ENCODE assay signal across 17 mouse cellular contexts in genomic region chr19:56232950-56233349, GRCm38 (mm10). TPM values are rescaled to one million over a fixed set of nuclear protein-coding genes. Genes with fewer than 3 reads are reported as not detected.
A peak's percentile ranks its signal among the peaks of the same experiment; 100 is the strongest.
DNase-seq lines count a peak whose midpoint lies in the region; ATAC-seq and TF ChIP-seq lines count a peak whose summit lies in the region.
"Had no signal": no experiment of that assay in that cellular context is flagged by ENCODE, and none has a peak within 500 bp of the region (broad histone marks: within the 10 kb centered on the region; RNA-seq: fewer than 3 reads in every experiment).

No protein-coding gene starts in this region.

- H3K9ac ChIP-seq in hindbrain, embryonic 12.5 days = no peak overlapping the region
- no peak overlapping the region for H3K9ac ChIP-seq in hindbrain, embryonic 11.5 days (ENCODE audit: low read depth, low read length)
- H3K9ac ChIP-seq in liver, embryonic 14.5 days (replicated peaks) = no peak overlapping the region
- no peak overlapping the region for H3K9ac ChIP-seq in hindbrain, postnatal 0 days (replicated peaks; ENCODE audit: low read length)
- H3K9ac ChIP-seq: lung, embryonic 15.5 days; neural tube, embryonic 12.5 days had no signal

- H3K9me3 ChIP-seq in hindbrain, embryonic 12.5 days (replicated peaks) = no peaks in the 10 kb centered on the region
- H3K9me3 ChIP-seq in hindbrain, embryonic 11.5 days (ENCODE audit: control insufficient read depth, low read length) = no peaks in the 10 kb centered on the region
- 0 out of 2 replicates have a peak, but pooled peaks cover 3% of the 10 kb centered on the region for H3K9me3 ChIP-seq in liver, embryonic 14.5 days (ENCODE audit: control insufficient read depth, low read length)
- H3K9me3 ChIP-seq in hindbrain, postnatal 0 days (ENCODE audit: low read length) = no peaks in the 10 kb centered on the region
- H3K9me3 ChIP-seq: lung, embryonic 15.5 days; neural tube, embryonic 12.5 days had no signal

- no peak overlapping the region for H3K4me3 ChIP-seq in hindbrain, embryonic 12.5 days
- H3K4me3 ChIP-seq in hindbrain, embryonic 11.5 days (ENCODE audit: low read depth, low read length) = no peak overlapping the region
- H3K4me3 ChIP-seq in liver, embryonic 14.5 days (ENCODE audit: insufficient read depth in 1 of 2, low read depth in 2 of 2, low read length in 2 of 2) = no peak overlapping the region
- no peak overlapping the region for H3K4me3 ChIP-seq in hindbrain, postnatal 0 days (ENCODE audit: low read length)
- H3K4me3 ChIP-seq: lung, embryonic 15.5 days; neural tube, embryonic 12.5 days had no signal

- H3K36me3 ChIP-seq in hindbrain, embryonic 12.5 days = no peaks in the 10 kb centered on the region
- H3K36me3 ChIP-seq in hindbrain, embryonic 11.5 days (ENCODE audit: control insufficient read depth, insufficient read depth, low read length) = no peaks in the 10 kb centered on the region
- H3K36me3 ChIP-seq in liver, embryonic 14.5 days (replicated peaks; ENCODE audit: control insufficient read depth, insufficient read depth, low read depth) = no peaks in the 10 kb centered on the region
- no peaks in the 10 kb centered on the region for H3K36me3 ChIP-seq in hindbrain, postnatal 0 days (ENCODE audit: insufficient read depth, low read length)
- H3K36me3 ChIP-seq: lung, embryonic 15.5 days; neural tube, embryonic 12.5 days had no signal

- no peak for TF ChIP-seq EP300 in liver, embryonic 14.5 days (IDR thresholded peaks at IDR 0.05; ENCODE audit: low read depth)

- peaks cover 12% of the 10 kb centered on the region for H3K4me1 ChIP-seq in hindbrain, embryonic 12.5 days
- no peaks in the 10 kb centered on the region for H3K4me1 ChIP-seq in hindbrain, embryonic 11.5 days (replicated peaks; ENCODE audit: control insufficient read depth, insufficient read depth, low read length)
- H3K4me1 ChIP-seq in liver, embryonic 14.5 days (replicated peaks; ENCODE audit: control insufficient read depth in 2 of 2, insufficient read depth in 2 of 2, low read length in 1 of 2) = no peaks in the 10 kb centered on the region
- H3K4me1 ChIP-seq in hindbrain, postnatal 0 days (ENCODE audit: insufficient read depth, low read length) = 0 out of 2 replicates have a peak, but pooled peaks cover 9% of the 10 kb centered on the region
- H3K4me1 ChIP-seq: neural tube, embryonic 12.5 days had no signal

- whole genome bisulfite sequencing in hindbrain, embryonic 12.5 days = 98% methylated on average over 5 of the region's 5 CpGs
- 97% methylated on average over 5 of the region's 5 CpGs for WGBS in hindbrain, embryonic 11.5 days
- 85% methylated on average over 5 of the region's 5 CpGs for WGBS in liver, embryonic 14.5 days (ENCODE audit: insufficient replicate concordance)
- WGBS in hindbrain, postnatal 0 days = 99% methylated on average over 5 of the region's 5 CpGs

- ATAC-seq in hindbrain, embryonic 12.5 days (ENCODE audit: low FRiP score) = no peak
- ATAC-seq in hindbrain, embryonic 11.5 days (ENCODE audit: low FRiP score) = no peak
- ATAC-seq in liver, embryonic 14.5 days (ENCODE audit: insufficient read depth) = no peak
- ATAC-seq in hindbrain, postnatal 0 days = no peak
- ATAC-seq: inflammation-experienced regulatory T-cells, adult 6 months had no signal

- peak; percentile 54 for TF ChIP-seq CTCF in liver, embryonic 14.5 days (IDR thresholded peaks at IDR 0.05; ENCODE audit: low read depth)
- peak; percentile 48 for TF ChIP-seq CTCF in hindbrain, postnatal 0 days (IDR thresholded peaks at IDR 0.05; ENCODE audit: low read depth)

- DNase-seq in hindbrain, embryonic 11.5 days (ENCODE audit: low spot score) = no peak
- no peak for DNase-seq in liver, embryonic 14.5 days (ENCODE audit: low read depth in 3 of 3, low spot score in 3 of 3)
- DNase-seq in liver (no peak), ES-CJ7 (ENCODE audit: low read depth, low spot score) (peak; percentile 22)
- DNase-seq in hindbrain, postnatal 0 days (ENCODE audit: low spot score) = peak; percentile 4
- no peak for DNase-seq in adrenal gland, adult 18-20 months (ENCODE audit: low spot score in 2 of 2)
- no peak for DNase-seq in gastrocnemius, postnatal 10 days
- DNase-seq: adrenal gland, adult 2 months; cerebellum, adult 9-10 months had no signal

- no peak overlapping the region for H3K4me2 ChIP-seq in hindbrain, embryonic 12.5 days (replicated peaks)
- H3K4me2 ChIP-seq in hindbrain, embryonic 11.5 days (replicated peaks; ENCODE audit: low read depth, low read length) = no peak overlapping the region
- no peak overlapping the region for H3K4me2 ChIP-seq in liver, embryonic 14.5 days (ENCODE audit: low read depth)
- no peak overlapping the region for H3K4me2 ChIP-seq in hindbrain, postnatal 0 days (ENCODE audit: low read depth, low read length)
- H3K4me2 ChIP-seq: midbrain, embryonic 11.5 days; neural tube, embryonic 12.5 days had no signal

- H3K27ac ChIP-seq in hindbrain, embryonic 12.5 days = 0 out of 2 replicates have a peak overlapping the region, but pooled peaks have one; percentile 57
- no peak overlapping the region for H3K27ac ChIP-seq in hindbrain, embryonic 11.5 days (ENCODE audit: low read depth, low read length)
- no peak overlapping the region for H3K27ac ChIP-seq in liver, embryonic 14.5 days
- H3K27ac ChIP-seq in hindbrain, postnatal 0 days = no peak overlapping the region
- H3K27ac ChIP-seq: neural tube, embryonic 12.5 days had no signal

- H3K27me3 ChIP-seq in hindbrain, embryonic 12.5 days = no peaks in the 10 kb centered on the region
- no peaks in the 10 kb centered on the region for H3K27me3 ChIP-seq in hindbrain, embryonic 11.5 days (ENCODE audit: control insufficient read depth, insufficient read depth, low read length)
- no peaks in the 10 kb centered on the region for H3K27me3 ChIP-seq in liver, embryonic 14.5 days (ENCODE audit: control insufficient read depth, insufficient read depth, low read length)
- H3K27me3 ChIP-seq in hindbrain, postnatal 0 days (ENCODE audit: insufficient read depth, low read length) = no peaks in the 10 kb centered on the region
- H3K27me3 ChIP-seq: lung, embryonic 15.5 days; neural tube, embryonic 12.5 days had no signal

RNA-seq across cellular contexts. Expression of gene Habp2, which starts 54.0 kb away (rescaled TPM):
- polyA plus RNA-seq in hindbrain, embryonic 12.5 days (2016; fragmentation: Nextera tagmentation; extraction: Ambion mirVana) = 0.08 TPM in 1 of 2 replicates, not detected in the other
- polyA plus RNA-seq in hindbrain, embryonic 11.5 days (2014; fragmentation: Nextera tagmentation; extraction: Ambion mirVana) = not detected in 2 replicates
- 38.0 and 39.8 TPM in 2 replicates for polyA plus RNA-seq in liver, embryonic 14.5 days (2012; rRNA removed)
- polyA plus RNA-seq in liver, embryonic 14.5 days (2014; fragmentation: Nextera tagmentation; extraction: Ambion mirVana) = 42.4 and 45.0 TPM in 2 replicates
- total RNA-seq in hindbrain, postnatal 0 days (2014; rRNA removed) = not detected in 2 replicates
- not detected in 2 replicates for polyA plus RNA-seq in hindbrain, postnatal 0 days (2015; fragmentation: Nextera tagmentation; extraction: Ambion mirVana)
- total RNA-seq in adrenal gland, adult 18-20 months (2021) = under 1 TPM in 1 of 2 experiments, not detected in 1; 0.20 TPM
- total RNA-seq in gastrocnemius, postnatal 10 days (2021) = under 1 TPM in 1 of 2 experiments, not detected in 1; 0.11 TPM
- total RNA-seq: gastrocnemius, adult 18-20 months; left cerebral cortex, postnatal 14 days had no signal
- polyA plus RNA-seq: forebrain, embryonic 11.5 days; midbrain, embryonic 11.5 days; neural tube, embryonic 12.5 days had no signal

Comparison
In these comparisons a context has a peak if more than half of its experiments do, and no peak if none do; other contexts are left out.
1. DNase-seq: peak in ES-CJ7 (single experiment) and hindbrain, postnatal 0 days (single experiment); none in hindbrain, embryonic 11.5 days (single experiment), liver, embryonic 14.5 days (0 of 3), liver (single experiment), adrenal gland, adult 18-20 months (0 of 2) and gastrocnemius, postnatal 10 days (single experiment).
2. RNA of gene Habp2, which starts 54.0 kb away (polyA plus RNA-seq): 38.0 to 45.0 TPM in liver, embryonic 14.5 days; 0.08 TPM in hindbrain, embryonic 12.5 days, not detected in hindbrain, postnatal 0 days and not detected in hindbrain, embryonic 11.5 days; every median in the first group is over 10 times any median in the second.